Mouse (Mus musculus) kidney, postnatal 0 days (tissue): Measurements from ENCODE around the gene Idi1. TPM values are rescaled to one million over a fixed set of nuclear protein-coding genes. Genes with fewer than 3 reads are reported as not detected.
"Not testable (repeated sequence)": the region's sequence is repeated elsewhere in the genome, so short reads cannot be mapped to it uniquely, and the experiment has no call there.

Experiments used
- ATAC-seq: fragments of 200-750 bp; cut with Nextera tagmentation; replicated peaks from 2 replicates; pipeline ENCODE4 v1.8.0; 2017; ENCODE audit warnings: low read depth, moderate number of reproducible peaks, moderate TSS enrichment, moderate library complexity; ENCODE audit not compliant: low FRiP score
- DNase-seq: peaks from one replicate; pipeline ENCODE4 v3.0.0-alpha.2; 2016; ENCODE audit warnings: low spot score
- H3K27ac ChIP-seq: fragments of 300-500 bp; sonication (generic); 2 replicates; pipeline ENCODE4 v1.5.1; 2014; ENCODE audit warnings: mild to moderate bottlenecking
- H3K27me3 ChIP-seq: fragments of 300-500 bp; sonication (generic); 2 replicates; pipeline ENCODE4 v1.6.1; 2014; ENCODE audit warnings: low read length, mixed read lengths; ENCODE audit not compliant: insufficient read depth
- H3K36me3 ChIP-seq: fragments of 300-500 bp; sonication (generic); 2 replicates; pipeline ENCODE4 v1.6.1; 2014; ENCODE audit warnings: low read length, mixed read lengths; ENCODE audit not compliant: insufficient read depth
- H3K4me1 ChIP-seq: fragments of 300-500 bp; sonication (generic); replicated peaks from 2 replicates; pipeline ENCODE4 v1.6.1; 2014; ENCODE audit warnings: antibody characterized with exemption, low read length, mixed read lengths; ENCODE audit not compliant: insufficient read depth
- H3K4me2 ChIP-seq: fragments of 300-500 bp; sonication (generic); 2 replicates; pipeline ENCODE4 v1.6.1; 2014; ENCODE audit warnings: mild to moderate bottlenecking, low read length, moderate library complexity, mixed read lengths
- H3K4me3 ChIP-seq: fragments of 300-500 bp; sonication (generic); replicated peaks from 2 replicates; pipeline ENCODE4 v1.5.1; 2014; ENCODE audit warnings: low read depth, low read length
- H3K9ac ChIP-seq: fragments of 300-500 bp; sonication (generic); 2 replicates; pipeline ENCODE4 v1.6.1; 2014; ENCODE audit warnings: low read depth, low read length
- H3K9me3 ChIP-seq: fragments of 300-500 bp; sonication (generic); replicated peaks from 2 replicates; pipeline ENCODE4 v1.6.1; 2016; ENCODE audit warnings: low read length, inconsistent platforms, mixed read lengths
- CTCF ChIP-seq: IDR thresholded peaks from 2 replicates; pipeline ENCODE4 v1.5.1; 2016; ENCODE audit warnings: antibody characterized with exemption, low read depth, mild to moderate bottlenecking, moderate library complexity
- WGBS: fragments of 180-500 bp; shearing (Covaris S2); extraction: QIAGEN DNeasy Blood & Tissue Kit; methylation state at CpG from one replicate; pipeline ENCODE4 v1.1.7; 2014; 5-methylcytosine and 5-hydroxymethylcytosine counted together
- polyA plus RNA-seq: library from polyadenylated mRNA; unstranded; fragments of >200 nt; fragmentation: Nextera tagmentation; extraction: Ambion mirVana; gene quantifications from 2 replicates; pipeline ENCODE4 v1.2.1, GENCODE M21; 2015

The Idi1 gene
- polyA plus RNA-seq, 1 experiment from 2014 or later: 47.1 TPM

DNA sequence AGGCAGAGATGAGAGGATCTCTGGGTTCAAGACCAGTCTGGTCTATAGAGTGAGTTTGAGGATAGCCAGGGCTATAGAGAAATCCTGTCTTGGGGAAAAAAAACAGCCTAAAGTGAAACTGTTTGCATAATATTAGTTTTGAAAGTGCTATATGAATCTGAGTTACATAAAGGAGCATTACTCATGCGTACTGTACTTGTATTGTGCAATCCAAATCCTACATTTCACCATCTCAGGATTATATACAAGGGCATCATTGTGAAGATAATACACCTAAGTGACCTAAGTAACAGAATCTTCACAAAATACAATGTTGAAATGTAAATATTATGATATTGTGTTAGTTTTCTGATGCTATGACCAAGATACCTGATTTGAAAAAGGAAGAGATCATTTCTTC lies 11.5 kb upstream of the Idi1 start:
- no peak overlapping the region for H3K9ac ChIP-seq
- DNase-seq (no peak), ATAC-seq (no peak)
- H3K4me3 ChIP-seq: no peak overlapping the region
- H3K9me3 ChIP-seq: no peaks in the 10 kb centered on the region
- no peak overlapping the region for H3K27ac ChIP-seq
- no peak overlapping the region for H3K4me2 ChIP-seq
- no peaks in the 10 kb centered on the region for H3K27me3 ChIP-seq
- no peaks in the 10 kb centered on the region for H3K36me3 ChIP-seq
- peaks cover 6% of the 10 kb centered on the region for H3K4me1 ChIP-seq
- no peak for TF ChIP-seq CTCF
- 93% methylated on average over 1 of the region's 1 CpGs for WGBS

DNA sequence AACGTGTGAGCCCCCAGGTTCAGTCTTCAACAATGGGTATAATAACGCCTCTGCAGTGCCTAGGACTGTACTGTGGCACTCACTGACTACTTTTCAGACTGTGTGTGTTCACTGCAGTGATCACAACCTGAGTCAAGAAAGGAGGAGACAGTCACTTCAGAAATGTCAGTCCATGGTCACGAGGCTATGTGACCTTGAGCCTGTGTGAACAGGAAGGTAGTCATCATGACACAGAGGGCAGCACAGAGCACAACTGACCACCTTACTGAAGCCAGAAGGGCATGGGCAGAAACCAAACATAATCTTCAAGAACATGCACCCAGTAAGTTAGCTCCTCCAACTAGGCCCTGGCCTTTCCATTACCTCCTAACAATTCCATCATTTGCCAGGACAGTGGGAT lies 3.7 kb upstream of the Idi1 start:
- Histone ChIP-seq H3K27ac (no peak overlapping the region), H3K4me2 (no peak overlapping the region), H3K27me3 (no peaks in the 10 kb centered on the region), H3K9me3 (no peaks in the 10 kb centered on the region), H3K4me3 (no peak overlapping the region), H3K36me3 (no peaks in the 10 kb centered on the region), H3K4me1 (0 out of 2 replicates have a peak, but pooled peaks cover 4% of the 10 kb centered on the region), H3K9ac (no peak overlapping the region)
- ATAC-seq (no peak), DNase-seq (no peak)
- 67% methylated on average over 3 of the region's 3 CpGs for WGBS
- no peak for TF ChIP-seq CTCF

DNA sequence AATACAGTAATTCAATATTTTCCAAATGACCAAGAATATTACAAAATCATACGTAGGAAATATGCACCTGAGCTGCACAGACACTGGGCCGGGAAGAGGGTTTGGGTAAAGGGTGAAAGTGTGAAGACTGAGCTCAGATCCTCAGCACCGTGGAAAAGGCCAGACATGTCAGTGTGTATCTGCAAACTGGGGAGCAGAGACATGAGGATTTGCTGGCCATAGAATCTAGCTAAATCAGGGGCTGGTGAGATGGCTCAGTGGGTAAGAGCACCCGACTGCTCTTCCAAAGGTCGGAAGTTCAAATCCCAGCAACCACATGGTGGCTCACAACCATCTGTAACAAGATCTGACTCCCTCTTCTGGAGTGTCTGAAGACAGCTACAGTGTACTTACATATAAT lies 1.4 kb upstream of the Idi1 start:
- ATAC-seq, DNase-seq, H3K27ac ChIP-seq, H3K9me3 ChIP-seq, H3K9ac ChIP-seq, H3K4me2 ChIP-seq, H3K4me3 ChIP-seq, H3K36me3 ChIP-seq, H3K27me3 ChIP-seq, H3K4me1 ChIP-seq: not testable (repeated sequence)
- 84% methylated on average over 5 of the region's 5 CpGs for WGBS

- peak overlapping the region; percentile 70 for H3K4me3 ChIP-seq
- no peaks in the 10 kb centered on the region for H3K36me3 ChIP-seq
- 0 out of 2 replicates have a peak, but pooled peaks cover 4% of the 10 kb centered on the region for H3K4me1 ChIP-seq
- peak overlapping the region; percentile 83 for H3K4me2 ChIP-seq
- 0 out of 2 replicates have a peak overlapping the region, but pooled peaks have one; percentile 90 for H3K27ac ChIP-seq
- ATAC-seq: no peak
- no peak for TF ChIP-seq CTCF
- no peaks in the 10 kb centered on the region for H3K9me3 ChIP-seq
- H3K27me3 ChIP-seq: no peaks in the 10 kb centered on the region
- DNase-seq: no peak
- peak overlapping the region; percentile 61 for H3K9ac ChIP-seq
- WGBS: 5% methylated on average over 9 of the region's 9 CpGs
These were observed 872 bp downstream of the Idi1 start for GRCm38 (mm10) chr13:8886185-8886560.

GRCm38 (mm10) chr13:8888603-8889002 lies 3.3 kb downstream of the Idi1 start:
- no peak overlapping the region for H3K4me3 ChIP-seq
- ATAC-seq (no peak), DNase-seq (peak; percentile 28)
- H3K4me2 ChIP-seq: no peak overlapping the region
- H3K9me3 ChIP-seq: no peaks in the 10 kb centered on the region
- 93% methylated on average over 1 of the region's 1 CpGs for WGBS
- no peaks in the 10 kb centered on the region for H3K27me3 ChIP-seq
- TF ChIP-seq CTCF: peak; percentile 55
- no peak overlapping the region for H3K27ac ChIP-seq
- H3K4me1 ChIP-seq: 0 out of 2 replicates have a peak, but pooled peaks cover 4% of the 10 kb centered on the region
- no peak overlapping the region for H3K9ac ChIP-seq
- H3K36me3 ChIP-seq: no peaks in the 10 kb centered on the region

DNA sequence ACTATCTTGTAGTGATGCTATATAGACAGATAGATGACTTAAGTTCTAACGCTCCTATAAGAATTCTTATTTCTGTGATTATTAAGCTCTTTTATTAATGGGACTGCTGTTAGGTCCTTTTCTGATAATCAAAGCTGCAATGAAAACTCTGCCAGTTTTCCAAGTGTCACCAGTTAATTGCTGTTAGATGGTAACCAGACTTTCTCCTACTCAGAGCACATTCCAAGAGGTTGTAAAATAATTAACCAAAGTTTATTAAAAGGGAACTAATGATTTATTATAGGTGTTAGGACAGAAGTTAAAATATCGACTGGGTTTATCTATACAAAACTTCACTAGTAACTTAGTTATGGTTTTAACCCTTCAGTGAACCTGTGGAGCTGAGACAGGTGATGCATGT lies 20.7 kb downstream of the Idi1 start:
- not testable (repeated sequence) for H3K4me1 ChIP-seq, DNase-seq, H3K4me2 ChIP-seq, H3K27ac ChIP-seq, H3K9ac ChIP-seq, H3K36me3 ChIP-seq, H3K9me3 ChIP-seq, H3K4me3 ChIP-seq, H3K27me3 ChIP-seq, ATAC-seq
- 79% methylated on average over 2 of the region's 2 CpGs for WGBS

- not testable (repeated sequence) for H3K27me3 ChIP-seq, H3K4me3 ChIP-seq, H3K4me2 ChIP-seq, H3K27ac ChIP-seq, H3K9me3 ChIP-seq, H3K4me1 ChIP-seq, ATAC-seq, DNase-seq, H3K9ac ChIP-seq, H3K36me3 ChIP-seq
- WGBS: 89% methylated on average over 8 of the region's 8 CpGs
These were observed 28.6 kb downstream of the Idi1 start for GRCm38 (mm10) chr13:8913890-8914289.
